Comparison of ENCODE assay signal across 24 mouse cellular contexts in the genomic region with DNA sequence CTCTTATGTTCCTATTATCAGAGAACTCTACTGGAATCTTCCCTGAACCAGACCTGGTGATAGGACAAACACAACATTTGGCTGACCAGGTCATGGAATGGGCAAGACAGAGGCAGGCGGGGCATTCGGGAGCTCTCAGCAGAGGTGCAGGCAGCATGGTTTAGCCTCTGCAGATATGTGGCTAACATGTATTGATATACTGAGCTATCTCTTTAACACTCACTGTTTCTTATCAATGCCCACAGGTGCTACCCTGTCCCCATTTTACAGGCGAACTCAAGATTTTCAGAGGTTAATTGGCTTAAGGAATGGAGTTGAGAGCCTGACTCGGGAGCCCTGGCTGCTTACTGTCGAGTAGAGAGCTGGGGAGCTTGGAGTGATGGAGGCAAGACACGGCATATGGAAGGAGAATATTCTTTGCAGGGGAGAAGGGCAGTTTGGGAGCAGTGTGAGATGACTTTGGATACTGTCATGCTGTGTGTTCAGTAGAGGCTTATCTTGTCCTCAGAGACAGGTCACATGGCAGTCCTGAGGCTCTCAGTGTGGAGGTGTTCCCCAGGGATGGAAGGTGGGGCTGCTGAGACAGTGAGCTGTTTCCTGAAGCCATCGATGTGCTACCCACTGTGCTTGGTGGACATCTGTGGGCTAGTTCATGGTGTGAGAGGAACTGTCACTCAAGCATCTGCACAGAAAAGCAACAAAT.
DNase-seq lines count a peak whose midpoint lies in the region; ATAC-seq and TF ChIP-seq lines count a peak whose summit lies in the region.
"Had no signal": no experiment of that assay in that cellular context is flagged by ENCODE, and none has a peak within 500 bp of the region (broad histone marks: within the 10 kb centered on the region; RNA-seq: fewer than 3 reads in every experiment).

No protein-coding gene starts in this region.

- H3K27me3 ChIP-seq in liver, embryonic 11.5 days (replicated peaks; ENCODE audit: control insufficient read depth, insufficient read depth, low read length), result no peaks in the 10 kb centered on the region
- H3K27me3 ChIP-seq in CH12.LX (replicated peaks), result no peaks in the 10 kb centered on the region
- no peaks in the 10 kb centered on the region for H3K27me3 ChIP-seq in liver, embryonic 13.5 days
- no peaks in the 10 kb centered on the region for H3K27me3 ChIP-seq in liver, embryonic 16.5 days (ENCODE audit: control insufficient read depth, insufficient read depth, low read depth, low read length)
- H3K27me3 ChIP-seq: hindbrain, embryonic 12.5 days; hindbrain, embryonic 15.5 days had no signal

- in situ Hi-C loops in CH12.LX (cut with MboI; ENCODE audit: low pct_ligation_motif_present, low pct_unique_long_range_greater_than_20kb, low sequenced_read_pairs), result no loop called here

- H3K9me3 ChIP-seq in liver, embryonic 11.5 days (ENCODE audit: control insufficient read depth, low read length), result 0 out of 2 replicates have a peak, but pooled peaks cover 3% of the 10 kb centered on the region
- H3K9me3 ChIP-seq in CH12.LX (replicated peaks; ENCODE audit: low read length), result peaks cover 11% of the 10 kb centered on the region
- 0 out of 2 replicates have a peak, but pooled peaks cover 3% of the 10 kb centered on the region for H3K9me3 ChIP-seq in liver, embryonic 13.5 days (replicated peaks)
- no peaks in the 10 kb centered on the region for H3K9me3 ChIP-seq in liver, embryonic 16.5 days (replicated peaks; ENCODE audit: control insufficient read depth, low read length)
- H3K9me3 ChIP-seq: forebrain, embryonic 10.5 days; G1E; hindbrain, embryonic 12.5 days; hindbrain, embryonic 15.5 days had no signal

- no peaks in the 10 kb centered on the region for H3K79me2 ChIP-seq in CH12.LX (replicated peaks; ENCODE audit: control insufficient read depth, extremely low read depth, insufficient read depth, poor library complexity, severe bottlenecking)

- H3K36me3 ChIP-seq in liver, embryonic 11.5 days (ENCODE audit: control insufficient read depth, insufficient read depth, low read length), result no peaks in the 10 kb centered on the region
- no peaks in the 10 kb centered on the region for H3K36me3 ChIP-seq in CH12.LX (replicated peaks in 1 of 2; ENCODE audit: control insufficient read depth in 1 of 2, insufficient read depth in 1 of 2, low read length in 1 of 2)
- H3K36me3 ChIP-seq in liver, embryonic 13.5 days, result no peaks in the 10 kb centered on the region
- H3K36me3 ChIP-seq in liver, embryonic 16.5 days (ENCODE audit: control insufficient read depth, insufficient read depth), result no peaks in the 10 kb centered on the region
- H3K36me3 ChIP-seq: forebrain, embryonic 10.5 days; G1E; hindbrain, embryonic 12.5 days; hindbrain, embryonic 15.5 days had no signal

- H3K9ac ChIP-seq in liver, embryonic 11.5 days (ENCODE audit: low read depth, low read length), result no peak overlapping the region
- no peak overlapping the region for H3K9ac ChIP-seq in CH12.LX (ENCODE audit: insufficient read depth, low read depth)
- no peak overlapping the region for H3K9ac ChIP-seq in liver, embryonic 13.5 days
- no peak overlapping the region for H3K9ac ChIP-seq in liver, embryonic 16.5 days (ENCODE audit: low read depth, low read length)
- H3K9ac ChIP-seq: forebrain, postnatal 0 days; hindbrain, embryonic 12.5 days; hindbrain, embryonic 15.5 days had no signal

- dilution Hi-C loops in CH12.LX (cut with MboI; ENCODE audit: extremely low pct_ligation_motif_present, extremely low pct_unique_long_range_greater_than_20kb, low sequenced_read_pairs), result no loop called here

- TF ChIP-seq RAD21 in CH12.LX (IDR thresholded peaks at IDR 0.05; ENCODE audit: low read depth, low read length), result no peak

- no peak for DNase-seq in liver, embryonic 11.5 days (ENCODE audit: low spot score)
- DNase-seq in liver (no peak), CH12.LX (ENCODE audit: extremely low read depth) (peak; percentile 24)
- no peak for DNase-seq in liver, embryonic 13.5 days
- no peak for DNase-seq in Muller cell, postnatal 12 days (ENCODE audit: inconsistent ontology term)
- DNase-seq in urinary bladder, postnatal 25 days (ENCODE audit: low spot score), result no peak
- no peak for DNase-seq in thymus, adult 18-20 months
- DNase-seq: adrenal gland, adult 8-10 months; adrenal gland, postnatal 25 days; cerebellum, adult 18-20 months; cerebellum, adult 9-10 months; cerebellum, postnatal 14 days; forebrain, postnatal 0 days; gastrocnemius, adult 2 months; gastrocnemius, postnatal 14 days; heart, adult 11 months had no signal

- no peak overlapping the region for H3K4me2 ChIP-seq in liver, embryonic 11.5 days
- H3K4me2 ChIP-seq in CH12.LX (ENCODE audit: insufficient read depth, low read depth, poor library complexity, severe bottlenecking), result no peak overlapping the region
- H3K4me2 ChIP-seq in liver, embryonic 13.5 days, result no peak overlapping the region
- no peak overlapping the region for H3K4me2 ChIP-seq in liver, embryonic 16.5 days (ENCODE audit: low read depth, low read length)
- H3K4me2 ChIP-seq: heart, embryonic 11.5 days; hindbrain, embryonic 12.5 days; hindbrain, embryonic 15.5 days had no signal

- H3K4me1 ChIP-seq in liver, embryonic 11.5 days (replicated peaks; ENCODE audit: control insufficient read depth, insufficient read depth, low read length), result peaks cover 3% of the 10 kb centered on the region; the same call in 1 of the 2 replicates
- peaks cover 2 to 27% of the 10 kb centered on the region in 2 experiments; a peak in 3 of 4 replicates for H3K4me1 ChIP-seq in CH12.LX (ENCODE audit: control insufficient read depth in 1 of 2, insufficient read depth in 2 of 2)
- H3K4me1 ChIP-seq in liver, embryonic 13.5 days (replicated peaks), result peaks cover 12% of the 10 kb centered on the region
- no peaks in the 10 kb centered on the region; the same call in 1 of the 2 replicates for H3K4me1 ChIP-seq in liver, embryonic 16.5 days (ENCODE audit: control insufficient read depth, low read depth, low read length)
- H3K4me1 ChIP-seq: hindbrain, embryonic 12.5 days; hindbrain, embryonic 15.5 days had no signal

- ATAC-seq in liver, embryonic 11.5 days (replicated peaks; ENCODE audit: low FRiP score), result peak; percentile 62
- ATAC-seq in liver, embryonic 13.5 days (ENCODE audit: low read depth), result peak; percentile 73
- ATAC-seq in liver, embryonic 16.5 days (ENCODE audit: low read depth), result 0 out of 2 replicates have a peak, but pooled peaks have one; percentile 30
- ATAC-seq: activated CD4-positive, CD25-positive, alpha-beta regulatory T cell, adult 4 months; forebrain, embryonic 14.5 days; forebrain, postnatal 0 days had no signal

- no peak for TF ChIP-seq POLR2A in CH12.LX (IDR thresholded peaks at IDR 0.05; ENCODE audit: low read depth, low read length)

- H3K4me3 ChIP-seq in liver, embryonic 11.5 days (ENCODE audit: low read depth, low read length), result no peak overlapping the region
- H3K4me3 ChIP-seq in CH12.LX (replicated peaks in 1 of 3; ENCODE audit: low read depth in 2 of 3, low read length in 2 of 3, poor library complexity in 1 of 3), result no peak overlapping the region
- H3K4me3 ChIP-seq in liver, embryonic 13.5 days (replicated peaks), result no peak overlapping the region
- H3K4me3 ChIP-seq in liver, embryonic 16.5 days (ENCODE audit: low read depth, low read length), result no peak overlapping the region
- H3K4me3 ChIP-seq: forebrain, embryonic 10.5 days; gastrocnemius, adult 2 months; hindbrain, embryonic 12.5 days; hindbrain, embryonic 15.5 days had no signal

- no peak for TF ChIP-seq EP300 in CH12.LX (IDR thresholded peaks at IDR 0.05; ENCODE audit: low read length)

- no peak for TF ChIP-seq CTCF in CH12.LX (conservative IDR thresholded peaks at IDR 0.05 in 1 of 2, IDR thresholded peaks at IDR 0.05 in 1 of 2; ENCODE audit: low read depth in 2 of 2, low read length in 2 of 2)

- WGBS in liver, embryonic 11.5 days, result 53% methylated on average over 7 of the region's 7 CpGs
- WGBS in liver, embryonic 13.5 days (ENCODE audit: insufficient replicate concordance), result 36% methylated on average over 7 of the region's 7 CpGs
- 33% methylated on average over 7 of the region's 7 CpGs for WGBS in liver, embryonic 16.5 days (ENCODE audit: insufficient replicate concordance)

- H3K27ac ChIP-seq in liver, embryonic 11.5 days (ENCODE audit: low read depth, low read length), result no peak overlapping the region
- H3K27ac ChIP-seq in CH12.LX (ENCODE audit: insufficient read depth, low read depth), result no peak overlapping the region
- H3K27ac ChIP-seq in liver, embryonic 13.5 days, result no peak overlapping the region
- H3K27ac ChIP-seq in liver, embryonic 16.5 days (ENCODE audit: low read length), result no peak overlapping the region
- H3K27ac ChIP-seq: forebrain, embryonic 10.5 days; gastrocnemius, adult 2 months; hindbrain, embryonic 12.5 days; hindbrain, embryonic 15.5 days had no signal

TF ChIP-seq in CH12.LX, 34 proteins besides CTCF, POLR2A, EP300 and RAD21:
- no peak for TF ChIP-seq ZKSCAN1 (IDR thresholded peaks at IDR 0.05; ENCODE audit: borderline replicate concordance, low read depth, low read length)
- no peak for TF ChIP-seq MAFK (IDR thresholded peaks at IDR 0.05; ENCODE audit: insufficient replicate concordance, low read length)
- no peak for TF ChIP-seq POLR2AphosphoS2 (IDR thresholded peaks at IDR 0.05; ENCODE audit: low read depth, low read length)
- no peak for TF ChIP-seq SIN3A (IDR thresholded peaks at IDR 0.05; ENCODE audit: low read length)
- TF ChIP-seq JUND (conservative IDR thresholded peaks at IDR 0.05; ENCODE audit: low read depth, low read length), result no peak
- TF ChIP-seq E2F4 (IDR thresholded peaks at IDR 0.05; ENCODE audit: insufficient replicate concordance, low read depth, low read length), result no peak
- TF ChIP-seq SMC3 (IDR thresholded peaks at IDR 0.05; ENCODE audit: low read depth, low read length), result no peak
- TF ChIP-seq HCFC1 (IDR thresholded peaks at IDR 0.05; ENCODE audit: low read depth, low read length), result no peak
- no peak for TF ChIP-seq MYC (IDR thresholded peaks at IDR 0.05; ENCODE audit: low read depth, low read length)
- TF ChIP-seq KAT2A (IDR thresholded peaks at IDR 0.05; ENCODE audit: insufficient replicate concordance, low read length), result no peak
- TF ChIP-seq TCF12 (IDR thresholded peaks at IDR 0.05; ENCODE audit: low read depth, low read length), result no peak
